Mouse (Mus musculus) c-Kit-positive CD71-positive TER-119-negative erythroid progenitor cells, embryonic 14.5 days (primary cell): ENCODE results near the gene Wdr27.
"Not testable (repeated sequence)": the region's sequence is repeated elsewhere in the genome, so short reads cannot be mapped to it uniquely, and the experiment has no call there.

Experiments
- DNase-seq: peaks from one replicate; pipeline ENCODE4 v3.0.0-alpha.2; 2013; ENCODE audit warnings: low read depth

The Wdr27 gene

GRCm38 (mm10) chr17:14943009-14943728 is at the start of gene Wdr27, which contains the start of gene 1600012H06Rik:
Wdr27 (minus strand) TSS chr17:14943158.
1600012H06Rik (plus strand) TSS chr17:14943184.
- peak; percentile 99 for DNase-seq

GRCm38 (mm10) chr17:14992522-14993138 is 49.7 kb upstream of the Wdr27 start:
- DNase-seq: not testable (repeated sequence)

DNA sequence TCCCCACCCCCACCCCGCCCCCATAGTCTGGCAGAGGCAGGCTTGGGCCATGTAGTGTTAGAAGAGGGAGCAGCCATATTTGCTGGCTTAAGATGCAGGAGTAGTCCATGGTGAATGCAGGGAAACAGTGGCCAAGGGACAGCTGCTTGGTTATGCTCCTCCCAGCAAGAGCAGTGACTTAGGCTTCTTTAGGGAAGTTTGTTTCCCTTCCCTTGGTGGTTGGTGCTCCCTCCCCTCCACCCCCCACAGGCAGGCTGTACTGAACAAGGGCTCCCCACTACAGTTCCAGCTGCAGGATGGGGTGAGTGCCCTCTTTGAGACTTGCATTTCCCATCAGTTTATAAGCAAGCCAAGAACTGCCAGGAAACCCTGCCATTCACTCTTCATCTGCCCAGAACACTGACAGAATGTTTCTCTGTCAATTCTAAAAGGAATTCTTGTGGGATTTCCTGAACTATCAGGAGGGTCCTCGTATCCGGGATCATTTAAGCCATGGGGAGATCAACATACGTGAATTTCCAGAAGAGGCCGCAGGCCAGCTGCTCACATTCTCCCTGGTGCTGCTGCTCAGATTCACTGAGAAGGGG is 47.3 kb upstream of the Wdr27 start:
- not testable (repeated sequence) for DNase-seq

GRCm38 (mm10) chr17:14978362-14979038 is 35.5 kb upstream of the Wdr27 start, which contains the start of the genes 9030025P20Rik and Gm3417:
9030025P20Rik (plus strand) TSS chr17:14978468.
Gm3417 (minus strand) TSS chr17:14978790.
- not testable (repeated sequence) for DNase-seq

GRCm38 (mm10) chr17:14977718-14978361 is 34.9 kb upstream of the Wdr27 start:
- DNase-seq: not testable (repeated sequence)

DNA sequence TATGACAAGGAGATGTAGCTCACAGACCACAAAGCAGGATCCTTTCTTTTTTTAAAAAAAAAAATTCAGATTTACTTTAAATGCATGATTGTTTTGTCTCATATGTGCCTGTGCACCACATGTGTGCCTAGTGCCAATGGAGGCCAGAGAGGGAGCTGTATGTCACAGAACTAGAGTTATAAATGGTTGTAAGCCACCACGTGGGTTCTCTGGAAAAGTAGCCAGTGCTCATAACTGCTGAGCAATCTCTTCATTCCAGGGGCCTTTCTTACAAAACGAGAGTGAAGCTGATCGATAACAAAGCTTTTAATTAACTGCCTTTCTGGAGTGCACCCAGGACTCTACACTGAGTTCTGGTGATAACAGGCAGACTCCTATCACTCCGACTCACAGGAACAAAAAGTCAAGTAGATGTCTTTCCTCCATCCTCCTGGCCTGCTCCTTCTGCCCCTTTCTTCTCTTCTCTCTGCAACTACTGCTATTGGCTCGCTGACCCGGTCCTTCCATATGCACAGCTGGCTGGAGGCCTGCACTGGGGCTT is 25.5 kb upstream of the Wdr27 start:
- DNase-seq: not testable (repeated sequence)

DNA sequence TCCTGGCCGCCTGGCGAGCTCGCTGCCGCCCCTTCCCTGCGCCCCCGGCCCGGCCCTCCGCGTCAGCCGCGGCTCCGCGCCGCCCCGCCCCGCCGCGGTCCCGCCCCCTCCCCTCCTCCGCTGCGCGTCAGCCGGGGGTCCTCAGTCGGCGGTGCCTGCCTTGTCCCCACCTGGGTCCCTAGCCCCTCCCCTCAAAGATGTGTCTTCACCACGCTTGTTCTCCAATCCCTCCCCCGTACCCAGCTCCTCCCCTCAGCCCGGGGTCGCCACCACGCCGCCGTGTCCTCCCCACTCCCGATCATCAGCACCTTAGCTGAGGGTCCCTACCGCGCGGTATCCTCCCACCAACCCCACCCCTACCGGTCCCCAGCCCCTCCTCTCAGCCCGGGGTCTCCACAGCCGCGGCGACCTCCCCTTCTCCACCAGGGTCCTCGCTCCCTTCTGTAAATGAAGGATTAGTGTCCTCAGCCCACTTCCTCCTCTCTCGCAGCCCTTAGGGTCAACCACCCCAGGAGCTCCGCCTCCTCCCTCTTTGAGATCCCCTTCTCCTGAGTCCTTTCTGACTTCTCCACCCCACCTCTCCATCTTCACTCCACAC is 18.7 kb upstream of the Wdr27 start:
- DNase-seq: not testable (repeated sequence)

GRCm38 (mm10) chr17:14960951-14961556 is 18.1 kb upstream of the Wdr27 start, which contains the start of gene Phf10:
Phf10 (minus strand) TSS chr17:14961273.
- not testable (repeated sequence) for DNase-seq

- DNase-seq: no peak
Measured at GRCm38 (mm10) chr17:14960520-14960919, 17.6 kb upstream of the Wdr27 start.

GRCm38 (mm10) chr17:14959979-14960378 is 17.0 kb upstream of the Wdr27 start:
- peak; percentile 39 for DNase-seq

- peak; percentile 29 for DNase-seq
Measured at GRCm38 (mm10) chr17:14958686-14959327, 15.8 kb upstream of the Wdr27 start.

DNA sequence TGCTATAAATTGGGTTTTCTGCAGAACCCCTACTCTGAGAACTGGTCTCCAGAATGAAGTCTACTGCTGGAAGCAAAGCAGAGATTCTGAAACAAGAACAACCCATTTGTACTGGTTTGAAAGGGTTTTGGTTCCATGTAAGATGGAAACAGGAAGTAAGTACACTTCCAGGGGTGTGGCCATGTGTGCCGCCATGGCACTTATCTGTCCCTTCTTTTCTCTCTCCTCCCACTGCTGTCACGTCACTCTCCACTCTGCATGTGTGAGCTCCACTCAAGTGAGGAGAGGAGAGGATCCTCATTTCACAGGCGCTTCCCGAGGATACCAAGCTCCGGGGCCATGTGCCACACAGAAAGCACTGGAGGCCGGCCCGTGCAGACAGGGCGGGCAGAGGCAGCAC is 10.5 kb upstream of the Wdr27 start:
- peak; percentile 30 for DNase-seq

- DNase-seq: no peak
Measured at GRCm38 (mm10) chr17:14949161-14949827, 6.3 kb upstream of the Wdr27 start.

DNA sequence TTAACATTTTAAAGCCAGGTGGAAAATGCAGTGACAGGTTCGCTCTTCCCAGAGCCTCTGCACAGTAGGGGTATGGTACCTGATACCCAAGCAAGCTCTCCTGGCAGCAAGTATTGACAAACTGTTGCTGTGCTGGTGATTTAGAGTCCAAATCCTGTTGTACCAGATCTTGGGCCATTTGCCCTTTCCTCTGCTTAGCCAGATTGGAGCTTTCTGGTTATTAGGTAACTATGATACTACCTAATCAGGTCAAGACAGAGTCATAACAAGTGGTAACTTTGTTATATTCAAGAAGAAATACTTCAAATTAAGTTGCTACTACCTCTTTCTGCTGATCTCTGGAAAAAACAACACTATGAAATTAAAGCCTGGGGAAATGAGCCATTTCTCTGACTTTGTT is 1.6 kb upstream of the Wdr27 start:
- DNase-seq: no peak

GRCm38 (mm10) chr17:14943729-14944059 is 736 bp upstream of the Wdr27 start:
- DNase-seq: no peak

GRCm38 (mm10) chr17:14942181-14942580 is 777 bp downstream of the Wdr27 start:
- DNase-seq: not testable (repeated sequence)

DNA sequence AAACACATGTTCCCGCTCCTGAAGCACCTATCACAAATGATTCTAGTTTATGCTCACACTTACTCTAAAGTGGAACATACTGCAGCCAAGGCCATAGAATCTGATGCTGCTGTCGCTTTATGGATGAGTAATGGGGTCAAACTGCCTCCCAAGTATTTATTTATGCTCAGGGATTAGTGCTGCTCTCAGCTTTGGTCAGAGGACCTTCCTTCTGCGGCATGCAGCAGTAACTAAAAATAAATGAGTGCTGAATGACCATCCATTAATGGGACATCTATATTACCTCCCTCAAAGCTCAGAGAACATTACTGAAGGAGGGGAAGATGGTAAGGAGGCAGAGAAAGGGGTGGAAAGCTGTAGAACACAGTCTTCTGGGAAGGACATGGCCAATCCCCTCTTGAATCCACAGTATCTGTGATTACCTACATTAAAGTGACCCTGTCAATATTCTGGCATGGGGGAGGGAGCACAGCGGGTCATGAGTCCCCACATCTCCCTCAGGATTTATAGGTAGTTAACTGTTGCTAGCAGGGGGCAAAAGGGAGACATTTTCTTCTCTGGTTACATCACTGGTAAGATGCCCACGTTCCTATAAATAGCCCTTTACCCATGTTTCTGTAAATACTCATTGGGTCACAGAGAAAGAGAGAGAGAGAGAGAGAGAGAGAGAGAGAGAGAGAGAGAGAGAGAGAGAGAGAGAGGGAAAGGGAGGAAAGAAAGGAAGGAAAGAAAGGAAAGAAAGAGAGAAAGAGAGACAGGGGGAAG is 6.9 kb downstream of the Wdr27 start:
- no peak for DNase-seq

DNA sequence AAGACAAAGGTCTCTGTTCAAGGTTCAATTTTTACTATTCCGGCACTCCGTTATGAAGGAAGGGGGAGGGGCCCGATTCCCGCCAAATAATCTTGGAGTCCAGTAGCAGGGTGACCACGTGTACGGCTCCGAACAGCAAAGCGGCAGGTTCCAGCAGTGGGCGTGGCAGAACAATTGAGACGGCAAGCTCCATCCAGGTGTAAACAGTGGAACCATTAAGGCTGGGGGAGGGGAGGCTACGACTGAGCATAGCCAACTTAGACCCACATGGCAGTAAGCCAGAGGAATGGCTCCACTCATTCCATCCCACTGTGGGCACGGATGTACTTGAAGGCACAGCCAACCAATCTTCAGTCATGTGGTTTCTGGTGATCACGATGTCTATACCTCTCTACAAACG is 7.7 kb downstream of the Wdr27 start:
- DNase-seq: not testable (repeated sequence)

GRCm38 (mm10) chr17:14931469-14931868 is 11.5 kb downstream of the Wdr27 start:
- DNase-seq: no peak
